Mouse (Mus musculus) kidney, adult 9 months (tissue): ENCODE results near the gene Zfp280c.

Experiments used
- DNase-seq: peaks from one replicate; pipeline ENCODE4 v3.0.0; 2022

The Zfp280c gene

DNA sequence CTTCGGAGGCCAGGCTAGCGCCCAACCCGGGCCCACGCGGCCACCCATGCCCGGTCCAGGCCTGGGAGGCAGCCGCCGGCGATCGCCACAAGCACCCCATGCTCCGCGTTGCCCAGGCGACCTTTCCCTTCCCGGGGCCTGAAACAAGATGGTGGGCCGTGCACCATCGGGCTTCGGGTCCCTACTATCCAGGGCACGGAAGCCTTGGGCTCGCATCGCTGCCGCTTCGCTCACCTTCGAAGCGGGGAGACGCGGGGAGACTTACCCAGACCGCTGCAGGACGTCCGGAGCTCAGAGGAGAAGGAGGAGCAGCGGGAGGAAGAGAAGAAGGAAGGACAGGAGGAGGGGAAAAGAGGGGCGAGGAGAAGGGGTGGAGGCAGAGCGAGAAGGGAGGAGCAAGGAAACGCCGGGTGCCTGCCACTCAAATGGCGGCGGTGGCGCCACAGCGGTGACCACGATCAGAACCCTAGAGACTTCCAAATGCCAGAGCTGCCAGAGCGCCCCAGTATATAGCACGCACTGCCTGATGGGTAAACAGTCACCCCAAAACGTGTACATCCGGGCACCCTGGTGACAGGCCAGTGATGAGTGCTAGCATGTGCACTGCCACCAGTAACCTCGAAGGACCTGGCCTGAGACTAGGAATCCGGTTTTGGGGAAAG lies at the start of gene Zfp280c:
Zfp280c (minus strand) TSS at position 406 of the 662 bp plus-strand sequence.
- peak; percentile 72 for DNase-seq

DNA sequence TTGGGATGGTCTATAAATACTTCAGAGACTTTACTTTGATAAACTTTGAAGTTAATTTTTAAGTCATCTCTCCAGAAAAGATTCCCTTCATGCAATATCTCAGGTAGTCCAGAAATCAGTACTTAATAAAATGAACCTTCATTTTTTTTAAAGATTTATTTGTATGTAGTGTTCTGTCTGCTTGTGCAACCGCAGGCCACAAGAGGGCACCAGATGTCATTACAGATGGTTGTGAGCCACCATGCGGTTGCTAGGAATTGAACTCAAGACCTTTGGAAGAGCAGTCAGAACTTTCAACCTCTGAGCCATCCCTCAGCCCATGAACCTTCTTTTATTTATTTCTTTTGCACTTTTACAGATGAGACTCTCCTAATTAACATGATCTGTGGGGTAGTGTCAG lies 42.7 kb upstream of the Zfp280c start:
- DNase-seq: no peak

DNA sequence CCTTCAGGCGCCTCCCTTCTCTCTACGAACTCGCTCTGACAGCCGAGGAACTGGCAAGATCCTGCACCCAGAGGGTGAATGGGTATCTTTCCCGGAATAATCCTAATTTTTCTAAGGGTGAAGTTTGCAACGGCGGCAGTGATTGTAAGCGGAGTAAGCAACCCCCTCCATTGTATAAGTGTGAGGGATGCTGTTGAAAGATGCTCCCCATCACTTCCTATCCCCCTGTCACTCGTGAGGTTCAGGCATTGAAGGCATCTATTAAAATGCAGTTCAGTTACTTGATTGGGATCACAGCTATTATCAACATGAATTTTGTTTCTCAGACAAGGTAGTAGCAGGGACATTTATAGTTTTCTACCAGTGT lies 29.7 kb upstream of the Zfp280c start:
- DNase-seq: no peak

DNA sequence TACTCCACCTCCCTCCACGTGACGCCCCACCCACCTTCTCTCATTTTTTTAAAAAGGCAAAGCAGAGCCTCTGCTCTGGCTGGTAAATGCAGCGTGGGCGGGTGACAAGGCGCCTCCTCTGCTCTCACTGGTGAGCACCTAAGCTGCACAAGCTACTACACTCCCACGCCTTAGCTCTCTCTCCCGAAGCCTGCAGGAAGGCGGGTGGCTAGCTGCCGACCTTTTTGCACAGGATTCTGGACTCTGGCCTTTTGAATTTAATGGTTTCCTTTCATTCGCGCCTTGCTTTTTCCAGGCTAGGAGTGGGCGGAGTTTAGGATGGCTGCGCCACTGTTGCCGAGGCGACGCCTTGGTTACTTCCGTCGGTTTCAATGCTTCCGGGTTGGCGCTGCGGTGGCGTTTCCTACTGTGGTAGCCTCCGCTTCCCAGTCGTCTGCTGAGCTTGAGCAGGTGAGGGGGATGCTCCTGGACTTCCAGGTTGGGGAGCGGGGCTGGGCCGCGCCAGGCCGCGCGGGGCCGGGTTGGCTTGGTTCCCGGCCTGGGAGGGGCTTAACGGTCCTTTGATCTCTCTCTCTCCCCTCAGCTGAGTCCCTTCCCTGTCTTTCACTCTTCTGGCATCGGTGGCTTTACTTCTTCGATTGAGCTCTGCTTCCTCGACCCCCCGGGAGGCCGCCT lies 29.2 kb upstream of the Zfp280c start, which contains the start of gene Slc25a14:
Slc25a14 (plus strand) TSS at position 35 of the 675 bp plus-strand sequence.
- peak; percentile 89 for DNase-seq

DNA sequence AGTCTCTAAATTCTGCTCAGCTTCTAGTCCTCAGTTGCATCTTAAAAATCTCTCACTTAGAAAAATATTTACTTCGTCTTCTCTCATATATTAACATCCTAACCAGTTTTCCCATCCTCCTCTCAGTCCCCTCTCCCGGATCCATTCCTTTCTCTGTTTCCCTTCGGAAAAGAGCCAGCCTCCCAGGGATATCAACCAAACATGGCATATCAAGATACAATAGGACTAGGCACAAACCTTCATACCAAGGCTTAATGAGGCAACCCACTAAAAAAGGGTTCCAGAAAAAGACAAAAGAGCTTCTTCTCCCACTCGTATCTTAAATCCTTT lies 28.7 kb upstream of the Zfp280c start:
- no peak for DNase-seq

DNA sequence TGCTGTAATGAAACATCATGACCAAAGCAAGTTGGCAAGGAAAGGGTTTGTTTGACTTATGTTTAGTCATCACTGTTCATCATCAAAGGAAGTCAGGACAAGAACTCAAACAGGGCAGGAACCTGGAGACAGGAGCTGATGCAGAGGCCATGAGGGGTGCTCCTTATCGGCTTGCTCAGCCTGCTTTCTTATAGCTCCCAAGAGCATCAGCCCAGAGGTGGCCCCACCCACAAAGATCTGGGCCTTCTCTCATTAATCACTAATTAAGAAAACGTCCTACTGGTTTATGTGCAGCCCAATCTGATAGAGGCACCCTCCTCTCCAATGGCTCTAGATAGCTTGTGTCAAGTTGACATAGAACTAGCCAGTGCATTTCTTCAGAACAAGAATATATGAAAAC lies 10.6 kb upstream of the Zfp280c start:
- DNase-seq: no peak

DNA sequence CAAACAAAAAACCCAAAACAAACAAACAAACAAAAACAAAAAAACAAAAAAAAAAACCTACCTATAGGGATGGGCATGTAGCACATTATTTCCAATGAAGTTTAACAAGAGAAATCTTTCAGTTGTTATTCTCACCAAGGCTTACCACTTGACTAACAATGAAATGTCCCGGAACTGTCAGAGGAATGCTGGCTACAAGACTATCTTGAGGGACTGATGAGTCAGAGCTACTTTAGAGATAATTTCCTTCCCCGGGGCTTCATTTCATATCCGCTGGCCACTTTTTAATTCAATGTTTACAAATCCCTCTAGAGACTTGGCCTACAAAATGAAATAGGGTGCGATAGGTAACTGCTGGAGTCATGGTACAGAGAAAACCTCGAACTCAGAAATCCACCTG lies 2.6 kb upstream of the Zfp280c start:
- DNase-seq: no peak

DNA sequence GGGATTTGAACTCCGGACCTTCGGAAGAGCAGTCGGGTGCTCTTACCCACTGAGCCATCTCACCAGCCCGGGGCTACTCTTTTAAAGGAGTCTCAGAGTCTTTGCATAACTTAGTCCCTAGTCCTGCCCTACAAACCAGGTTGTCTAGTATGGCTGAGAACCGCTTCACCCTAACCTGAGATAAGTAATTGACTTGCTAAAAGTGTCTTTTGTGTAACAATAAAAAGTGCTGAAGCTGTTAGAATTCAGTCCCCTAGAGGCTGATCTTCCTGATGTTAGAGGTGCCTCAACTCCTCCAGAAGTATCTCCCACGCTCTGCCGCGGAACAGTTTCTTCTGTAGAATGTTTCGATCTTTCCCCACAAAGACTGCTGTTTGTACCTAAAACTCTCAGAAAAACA lies 1.7 kb upstream of the Zfp280c start:
- no peak for DNase-seq

DNA sequence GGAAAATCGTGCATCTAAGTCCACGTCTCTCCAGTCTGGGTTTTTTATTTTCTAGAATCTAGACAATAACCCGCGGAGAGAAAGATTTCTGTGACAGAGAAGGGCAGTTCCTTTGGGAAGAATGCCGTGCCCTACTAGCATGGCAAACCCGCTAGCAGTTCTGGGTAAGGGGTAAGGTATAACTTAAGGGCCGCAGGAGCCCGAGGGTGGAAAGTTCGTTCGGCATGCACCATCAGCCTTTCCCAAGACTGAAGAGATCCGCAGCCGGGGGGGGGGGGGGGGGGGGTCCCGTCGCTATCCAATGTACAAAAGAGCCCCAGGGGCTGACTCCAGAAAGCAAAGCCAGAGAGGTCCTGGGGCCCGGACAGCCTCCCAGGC lies 594 bp downstream of the Zfp280c start:
- DNase-seq: no peak

DNA sequence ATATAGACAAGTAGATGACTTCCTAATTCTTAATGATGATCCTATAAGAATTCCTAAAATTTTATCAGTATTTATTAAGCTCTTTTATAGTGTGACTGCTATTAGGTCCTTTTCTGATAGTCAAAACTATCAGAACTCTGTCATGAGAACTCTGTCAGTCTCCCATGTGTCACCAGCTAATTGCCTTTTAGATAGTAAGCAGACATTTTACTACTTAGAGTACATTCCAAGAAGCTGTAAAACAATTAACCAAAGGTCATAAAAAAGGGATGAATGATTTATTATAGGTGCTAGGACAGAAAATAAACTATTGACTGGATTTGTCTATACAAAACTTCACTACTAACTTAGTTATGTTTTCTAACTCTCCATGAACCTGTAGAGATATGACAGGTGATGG lies 11.0 kb downstream of the Zfp280c start:
- DNase-seq: no peak

DNA sequence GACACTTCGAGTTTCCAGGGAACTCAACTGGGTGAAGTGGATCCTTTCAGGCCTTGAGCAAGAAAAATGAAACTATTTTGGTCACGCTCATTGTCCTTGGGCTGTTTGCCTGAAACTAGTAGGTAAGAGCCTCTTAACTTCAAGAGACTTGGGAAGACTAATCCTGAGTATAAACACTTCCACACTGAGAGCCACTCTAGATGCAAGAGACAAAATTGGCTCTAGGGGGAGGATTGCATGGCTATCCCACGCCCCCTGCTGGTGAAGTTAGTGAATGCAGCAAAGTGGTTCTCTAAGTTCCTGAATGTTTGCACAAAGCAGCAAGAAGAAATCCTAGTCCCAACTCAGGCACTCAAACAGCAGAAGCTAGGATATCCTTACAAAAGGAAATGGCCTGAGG lies 62.1 kb downstream of the Zfp280c start:
- DNase-seq: peak; percentile 71

DNA sequence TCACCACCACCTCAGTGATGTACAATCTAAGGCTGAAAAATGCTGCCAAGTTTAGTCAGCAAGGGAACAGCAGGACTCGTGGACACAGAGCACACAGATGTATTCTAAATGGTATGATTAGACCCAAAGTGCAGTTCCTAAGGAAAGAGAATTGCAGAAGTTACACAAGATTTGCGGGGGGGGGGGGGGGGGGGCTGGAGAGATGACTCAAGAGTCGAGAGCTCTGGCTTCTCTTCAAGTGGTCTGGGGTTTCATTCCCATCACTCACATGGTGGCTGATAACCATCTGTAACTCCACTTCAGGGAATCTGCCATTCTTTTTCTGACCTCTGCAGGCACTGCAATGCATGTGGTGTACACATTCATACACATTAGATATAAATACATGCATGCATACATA lies 67.9 kb downstream of the Zfp280c start:
- DNase-seq: no peak

DNA sequence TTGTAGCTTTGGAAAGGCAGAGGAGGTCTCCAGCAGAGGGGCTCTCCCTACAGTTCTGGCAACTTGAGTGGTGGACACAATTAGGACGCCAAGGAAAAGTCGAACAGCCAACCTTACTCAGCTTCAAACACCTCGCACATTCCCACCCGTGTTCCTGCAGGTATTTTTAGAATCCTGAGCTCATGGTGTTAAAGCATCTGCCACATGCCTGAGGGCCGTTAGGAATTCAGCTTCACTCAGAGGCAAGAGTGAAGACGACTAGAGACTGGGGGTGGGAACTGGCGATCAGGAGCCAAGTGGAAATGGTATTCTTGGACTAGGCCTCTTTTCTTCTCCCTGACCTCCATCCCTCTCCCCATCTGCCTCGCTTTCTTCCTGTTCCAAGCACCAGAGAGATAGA lies 68.4 kb downstream of the Zfp280c start:
- DNase-seq: no peak

DNA sequence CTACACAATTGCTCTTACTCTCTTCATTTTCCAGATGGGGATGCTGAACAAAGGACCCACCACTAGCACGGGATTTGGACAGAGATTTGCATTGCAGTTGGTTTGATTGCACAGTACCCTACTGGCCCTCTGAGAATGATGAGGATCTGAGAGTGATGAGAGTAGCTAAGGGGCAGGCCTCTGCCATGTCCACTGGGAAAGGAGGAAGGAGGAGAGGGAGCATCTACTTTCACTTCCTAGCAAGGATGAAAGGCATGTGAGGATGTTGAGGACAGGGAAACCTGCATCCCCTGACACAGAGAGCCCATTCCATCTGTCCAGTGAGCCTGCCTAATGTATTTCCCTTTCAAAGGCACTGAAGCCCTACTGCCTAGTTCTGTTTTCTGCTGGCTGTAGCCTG lies 69.0 kb downstream of the Zfp280c start:
- DNase-seq: no peak

DNA sequence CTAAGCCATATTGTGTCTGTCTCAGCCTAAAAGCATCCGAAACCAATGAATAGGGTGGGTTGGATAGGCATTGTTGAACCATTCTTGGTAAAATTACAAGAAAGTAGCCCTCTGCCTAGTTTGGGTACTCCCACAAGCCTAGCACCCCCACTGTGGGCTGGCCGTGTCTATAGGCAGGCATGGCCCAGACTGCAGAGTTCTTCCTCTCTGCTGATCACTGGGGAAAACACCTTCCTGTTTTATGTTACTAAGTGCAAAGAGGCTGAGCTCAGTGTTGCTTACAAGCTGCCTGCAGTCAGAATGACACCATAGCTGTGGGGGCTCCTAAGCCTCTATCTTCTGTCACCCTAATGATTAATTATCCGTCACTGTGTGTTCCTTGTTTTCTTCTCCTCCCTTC lies 70.8 kb downstream of the Zfp280c start:
- DNase-seq: no peak

DNA sequence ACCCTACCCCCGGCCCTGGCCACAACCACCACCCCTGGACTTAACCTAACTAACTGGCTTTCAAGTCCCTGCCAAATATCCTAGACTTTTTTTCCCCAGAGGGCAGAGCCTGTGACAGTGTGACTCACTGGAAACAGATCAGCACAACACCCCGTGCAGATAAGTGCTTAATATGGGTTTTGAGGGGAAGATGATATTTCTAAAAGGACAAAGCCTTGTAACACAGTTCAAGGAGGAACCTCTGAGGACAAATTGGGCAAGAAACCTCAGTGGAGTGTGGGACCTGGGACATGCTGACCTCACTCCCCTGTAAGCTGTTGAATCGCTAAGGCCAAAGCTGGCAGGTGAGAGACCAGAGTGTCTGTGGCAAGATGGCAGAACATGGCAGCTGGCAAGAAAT lies 72.7 kb downstream of the Zfp280c start:
- no peak for DNase-seq

DNA sequence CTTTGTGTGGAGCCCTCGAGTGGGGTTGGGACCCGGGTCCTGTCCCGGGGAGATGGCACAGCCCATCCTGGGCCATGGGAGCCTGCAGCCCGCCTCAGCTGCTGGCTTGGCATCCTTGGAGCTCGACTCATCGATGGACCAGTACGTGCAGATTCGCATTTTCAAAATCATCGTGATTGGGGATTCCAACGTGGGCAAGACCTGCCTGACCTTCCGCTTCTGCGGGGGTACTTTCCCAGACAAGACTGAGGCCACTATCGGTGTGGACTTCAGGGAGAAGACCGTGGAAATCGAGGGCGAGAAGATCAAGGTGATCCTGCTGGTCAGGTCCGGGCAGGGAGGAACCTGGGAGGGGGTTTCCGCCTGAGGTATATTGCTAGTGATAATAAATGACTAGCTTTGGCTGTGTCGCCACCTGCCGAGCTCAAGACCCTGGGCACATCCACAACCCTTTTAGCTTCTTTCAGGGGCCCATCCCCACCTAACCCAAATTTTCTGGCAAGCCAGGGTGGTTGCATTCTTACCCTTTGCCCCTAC lies 74.7 kb downstream of the Zfp280c start:
- DNase-seq: no peak

DNA sequence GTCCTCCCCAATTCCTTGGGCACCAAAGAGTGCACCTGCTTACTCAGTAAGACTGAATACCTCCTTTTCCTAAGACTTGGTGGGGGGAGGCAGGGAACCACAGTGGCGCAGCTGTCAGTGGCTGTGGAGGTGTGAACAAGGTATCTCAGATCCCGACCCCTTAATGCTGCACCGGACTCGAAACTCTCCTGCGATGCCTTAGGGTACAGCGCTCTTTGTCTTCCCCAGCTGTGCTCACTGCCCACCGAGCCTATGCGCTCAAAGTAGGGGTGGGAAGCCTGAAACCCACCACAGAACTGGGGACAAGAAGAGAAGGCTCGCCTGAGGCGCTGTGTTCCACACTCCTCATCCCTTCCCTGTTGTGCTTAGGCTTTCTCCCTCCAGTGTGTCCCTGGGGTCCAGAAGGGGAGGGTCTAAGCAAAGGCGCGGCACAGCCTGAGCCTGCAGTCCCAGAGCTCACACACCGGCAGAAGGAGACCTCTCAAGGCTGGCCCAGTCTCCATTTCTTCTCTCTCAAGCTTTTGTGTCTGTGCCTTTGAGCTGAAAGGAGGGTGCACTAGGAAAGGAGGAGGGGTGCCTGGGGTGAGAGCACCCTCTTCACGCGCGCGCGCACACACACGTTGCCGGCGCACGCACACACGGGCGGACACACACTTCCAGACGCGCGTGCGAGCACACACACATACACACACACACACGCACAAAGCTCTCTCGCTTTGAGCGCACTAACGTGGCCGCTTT lies 75.3 kb downstream of the Zfp280c start, which contains the start of gene Rab33a:
Rab33a (plus strand) TSS at position 478 of the 741 bp plus-strand sequence.
- DNase-seq: no peak

DNA sequence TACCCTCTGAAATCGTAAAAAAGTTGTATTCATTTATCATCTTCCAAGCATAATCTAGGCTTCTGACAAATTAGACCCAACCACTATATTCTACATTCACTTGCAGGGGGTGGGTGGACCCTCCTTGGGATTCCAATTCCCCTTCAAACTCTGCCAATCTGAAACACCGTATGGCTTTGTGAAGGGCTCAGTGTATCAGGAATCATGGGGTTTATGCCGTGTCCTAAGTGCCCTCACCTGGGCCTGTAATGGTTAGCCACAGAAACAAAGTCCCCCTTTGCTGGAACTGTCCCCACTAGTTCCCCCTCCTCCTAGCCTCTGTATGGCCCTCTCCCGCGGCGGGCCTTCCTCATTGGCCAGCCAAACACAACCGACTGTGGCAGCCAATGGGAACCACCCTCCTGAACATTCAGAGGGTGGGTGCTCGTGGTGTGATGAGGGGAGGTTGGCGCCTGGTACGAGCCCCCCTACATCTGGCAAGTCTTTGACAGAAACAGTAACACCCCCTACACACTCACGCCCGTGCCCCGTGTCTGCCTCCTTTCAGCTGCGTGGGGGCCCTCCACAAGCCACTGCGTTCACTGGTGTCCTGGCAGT lies 76.0 kb downstream of the Zfp280c start:
- no peak for DNase-seq

DNA sequence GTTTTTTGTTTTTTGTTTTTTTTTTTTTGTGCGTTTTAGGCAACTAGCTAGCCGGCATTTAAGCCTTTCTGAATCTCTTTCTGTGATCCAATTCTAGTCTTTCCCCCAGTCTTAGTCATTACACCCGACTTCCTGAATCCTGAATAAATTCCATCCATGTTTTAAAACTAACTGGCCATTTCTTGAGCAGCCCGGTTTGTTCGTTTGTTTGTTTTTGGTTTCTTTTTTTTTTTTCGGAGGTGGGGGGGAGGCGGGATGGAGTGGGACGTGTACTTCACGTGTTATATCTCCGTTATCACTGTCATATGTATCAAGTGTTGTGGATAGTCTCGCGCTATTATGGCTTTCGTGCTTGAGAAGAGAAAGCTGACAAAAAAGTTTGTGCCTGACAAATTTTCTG lies 80.5 kb downstream of the Zfp280c start:
- no peak for DNase-seq

DNA sequence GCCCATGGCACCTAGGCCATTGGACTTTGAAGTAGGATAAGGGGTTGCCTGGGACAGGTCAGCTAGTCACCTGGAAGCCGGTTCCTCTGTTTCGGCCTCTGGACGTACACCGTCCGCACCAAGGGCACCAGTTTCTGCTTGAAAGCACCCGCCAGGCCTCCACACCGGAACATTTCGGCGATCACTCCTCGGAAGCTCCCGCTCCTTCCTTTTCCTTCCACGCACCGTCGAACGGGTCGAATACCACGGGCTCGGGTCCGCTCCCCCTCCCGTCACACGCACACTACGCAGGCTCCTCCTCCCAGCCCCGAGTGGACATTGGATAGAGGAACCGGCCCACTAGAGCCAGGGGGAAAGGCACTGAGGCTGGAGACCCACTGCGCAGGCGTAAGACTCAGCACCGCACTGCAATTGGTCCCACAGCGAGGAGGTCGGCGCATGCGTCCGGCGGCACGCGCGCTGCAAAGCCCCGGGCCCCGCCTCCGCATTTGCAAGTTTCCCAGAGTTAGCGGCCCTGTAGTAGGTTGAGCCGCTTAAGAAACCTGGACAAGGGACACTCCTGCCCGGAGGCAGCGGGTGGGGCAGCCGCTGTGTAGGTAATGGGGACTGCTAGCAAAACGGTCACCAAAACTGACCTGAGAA lies 81.0 kb downstream of the Zfp280c start, which contains the start of gene Aifm1:
Aifm1 (minus strand) TSS at position 398 of the 642 bp plus-strand sequence.
- peak; percentile 95 for DNase-seq

DNA sequence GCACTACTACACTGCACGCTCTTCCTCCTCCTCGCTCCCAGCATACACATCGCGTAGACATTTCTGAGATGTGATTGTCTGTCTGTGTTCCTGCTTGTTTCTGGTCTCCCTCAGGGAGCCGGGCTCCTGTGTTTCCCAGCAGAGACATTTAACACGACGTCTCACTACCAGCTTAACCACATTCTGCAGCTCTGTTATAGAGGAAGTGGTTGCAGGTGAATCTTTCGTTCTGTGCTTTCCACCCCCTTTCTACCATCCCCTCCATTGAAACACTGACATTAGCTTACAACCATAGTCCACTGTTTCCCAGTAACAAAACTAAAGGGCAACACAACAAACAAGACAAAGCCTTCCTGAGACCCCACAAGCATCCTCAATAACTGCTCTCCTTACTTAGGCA lies 100.5 kb downstream of the Zfp280c start:
- DNase-seq: no peak
